Mouse (Mus musculus): ENCODE data around the gene Ank3. TPM values are rescaled to one million over a fixed set of nuclear protein-coding genes. Genes with fewer than 3 reads are reported as not detected.

Gene Ank3
- total RNA-seq, 2 experiments from 2014 or later, result 405 to 539 TPM

DNA sequence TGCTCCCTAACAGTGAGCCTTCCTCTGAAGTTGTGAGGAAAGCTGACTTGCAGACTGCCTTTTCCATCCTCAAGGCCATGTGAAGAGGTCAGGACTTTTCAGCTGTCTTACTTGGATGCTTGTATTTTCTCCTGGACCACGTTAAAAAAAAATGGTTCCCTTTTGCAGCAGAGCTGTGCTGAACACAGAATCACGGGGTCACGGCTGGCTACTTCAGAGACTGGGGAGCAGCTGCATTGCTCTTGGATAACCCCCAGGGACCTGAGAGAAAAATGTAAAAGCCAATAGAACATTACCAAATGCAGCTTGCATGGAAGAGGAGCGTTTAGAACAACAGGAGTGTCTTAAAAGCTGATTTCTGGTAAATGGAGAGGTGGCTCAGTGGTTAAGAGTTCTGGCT is 68.0 kb downstream of the Ank3 start:
- no peak for DNase-seq (ENCODE audit: extremely low spot score in 1 of 2, low spot score in 1 of 2)

DNA sequence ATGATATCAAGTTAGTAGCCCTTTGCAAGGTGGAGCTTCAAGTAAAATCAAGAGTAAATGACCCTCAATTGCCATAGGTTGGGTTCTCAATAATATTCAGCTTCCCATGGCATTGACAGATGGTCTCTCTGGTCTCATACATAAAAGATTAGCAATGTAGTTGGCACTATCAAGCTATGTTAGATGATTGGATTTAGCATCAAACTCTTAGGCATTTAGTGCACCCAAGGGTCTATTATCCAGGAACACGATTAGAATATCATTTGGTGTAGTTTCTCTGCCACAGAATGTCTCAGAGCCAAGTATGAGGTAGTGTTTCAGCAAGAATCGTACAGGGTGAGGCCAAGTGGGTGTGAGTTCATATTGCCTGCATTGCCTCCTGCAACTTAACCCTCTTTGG is 68.6 kb downstream of the Ank3 start:
- no peak for DNase-seq (ENCODE audit: extremely low spot score in 1 of 2, low spot score in 1 of 2)

DNA sequence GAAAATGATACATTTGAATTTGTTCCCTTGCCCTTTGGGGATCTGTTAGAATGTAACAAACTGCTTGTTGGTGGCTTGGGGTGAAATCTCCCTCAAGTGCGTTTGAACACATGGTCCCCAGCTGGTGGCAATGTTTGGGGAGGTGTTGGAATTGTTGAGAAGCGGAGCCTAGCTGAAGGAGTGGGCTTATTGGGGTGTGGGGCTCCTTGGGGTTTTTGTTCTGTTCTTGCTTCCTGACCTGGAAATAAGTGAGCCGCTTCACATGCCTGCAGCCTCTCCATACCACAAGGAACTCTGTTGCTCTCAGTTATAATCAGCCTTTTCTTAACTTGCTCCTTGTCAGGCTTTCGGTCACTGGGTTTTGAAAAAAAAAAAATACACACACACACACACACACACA is 73.3 kb downstream of the Ank3 start:
- no peak for DNase-seq (ENCODE audit: extremely low spot score in 1 of 2, low spot score in 1 of 2)

DNA sequence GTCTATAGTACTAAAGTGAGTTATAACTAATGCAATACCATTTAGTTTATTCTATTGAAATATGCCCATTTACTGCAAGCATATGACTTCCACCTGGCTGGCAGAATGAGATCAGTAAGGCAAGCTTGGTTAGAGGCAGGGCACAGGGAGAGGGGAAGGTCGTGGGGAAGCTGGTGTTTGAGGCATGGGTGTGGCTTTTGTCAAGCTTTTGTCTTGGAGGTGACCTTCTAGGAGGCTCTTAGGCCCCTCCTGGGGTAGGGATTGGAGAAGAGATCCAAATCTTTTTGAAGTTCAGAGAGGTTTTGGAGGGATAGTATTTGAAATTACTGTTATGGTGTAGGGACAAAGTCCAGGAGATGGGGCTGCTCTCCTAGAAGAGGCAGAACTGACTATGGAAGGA is 78.3 kb downstream of the Ank3 start:
- no peak for DNase-seq (ENCODE audit: extremely low spot score in 1 of 2, low spot score in 1 of 2)

DNA sequence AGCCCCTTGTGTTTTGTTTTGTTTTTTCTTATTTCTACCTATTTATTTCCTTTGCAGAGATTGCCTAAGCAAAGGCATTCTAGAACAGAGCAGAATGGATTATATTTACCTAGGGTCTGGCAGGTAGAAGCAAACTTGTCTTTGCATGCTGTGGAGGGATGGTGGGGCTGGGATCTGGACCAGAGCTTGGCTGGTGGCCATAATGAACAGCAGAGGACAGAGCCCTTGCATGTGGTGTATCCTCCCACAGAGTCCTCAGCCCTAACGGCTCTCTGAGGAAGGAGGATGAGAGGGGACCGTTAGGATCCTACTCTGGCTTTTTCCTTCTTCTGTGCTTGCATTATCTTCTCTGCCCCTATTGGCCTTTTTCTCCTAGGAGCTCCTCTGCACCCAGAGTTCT is 79.1 kb downstream of the Ank3 start:
- no peak for DNase-seq (ENCODE audit: extremely low spot score in 1 of 2, low spot score in 1 of 2)

DNA sequence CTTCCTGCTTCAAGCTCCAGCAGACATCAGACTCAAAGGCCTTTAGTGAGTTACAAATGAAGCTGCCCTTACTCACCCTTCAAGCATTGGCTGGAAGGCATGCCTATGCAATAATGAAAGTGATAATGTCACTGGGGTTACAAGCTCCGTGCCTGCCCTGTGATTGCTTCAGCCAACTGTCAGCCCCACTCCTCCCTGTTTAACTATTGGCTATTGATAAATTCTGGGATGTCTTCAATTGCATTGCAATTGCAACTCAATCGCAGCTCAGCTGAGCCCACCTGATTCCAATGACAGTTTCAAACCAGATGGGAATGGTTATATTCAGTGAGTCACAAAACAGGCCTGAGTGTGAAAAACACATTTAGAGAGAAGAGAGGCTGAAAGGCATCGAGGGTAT is 80.3 kb downstream of the Ank3 start:
- no peak for DNase-seq (ENCODE audit: extremely low spot score in 1 of 2, low spot score in 1 of 2)

DNA sequence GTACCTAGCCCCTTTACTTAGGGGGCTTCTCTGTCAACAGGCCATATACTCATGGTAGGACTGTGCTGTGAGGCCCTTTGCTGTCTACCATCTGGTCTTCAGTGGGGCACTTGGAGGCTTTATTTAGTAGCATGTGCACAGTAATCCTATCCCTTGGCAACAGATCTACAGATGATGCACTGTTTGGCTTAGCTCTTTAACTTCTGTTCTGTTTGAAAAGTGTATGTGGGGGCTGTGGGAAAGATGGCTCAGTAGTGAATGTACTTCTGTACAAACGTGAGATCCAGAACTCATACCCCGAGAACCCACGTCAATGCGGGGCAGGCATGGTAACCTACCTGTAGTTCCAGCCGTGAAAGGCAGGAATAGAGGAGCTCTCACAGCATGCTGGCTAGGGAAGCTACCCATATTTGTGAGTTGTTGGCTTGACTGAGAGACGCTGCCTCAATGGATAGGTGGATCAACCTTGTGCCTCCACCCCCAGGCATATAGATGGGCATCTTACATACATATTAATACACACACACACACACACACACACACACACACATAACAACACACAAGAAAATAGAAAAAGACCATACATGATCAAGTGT is 86.7 kb downstream of the Ank3 start:
- no peak for DNase-seq (ENCODE audit: extremely low spot score in 1 of 2, low spot score in 1 of 2)

DNA sequence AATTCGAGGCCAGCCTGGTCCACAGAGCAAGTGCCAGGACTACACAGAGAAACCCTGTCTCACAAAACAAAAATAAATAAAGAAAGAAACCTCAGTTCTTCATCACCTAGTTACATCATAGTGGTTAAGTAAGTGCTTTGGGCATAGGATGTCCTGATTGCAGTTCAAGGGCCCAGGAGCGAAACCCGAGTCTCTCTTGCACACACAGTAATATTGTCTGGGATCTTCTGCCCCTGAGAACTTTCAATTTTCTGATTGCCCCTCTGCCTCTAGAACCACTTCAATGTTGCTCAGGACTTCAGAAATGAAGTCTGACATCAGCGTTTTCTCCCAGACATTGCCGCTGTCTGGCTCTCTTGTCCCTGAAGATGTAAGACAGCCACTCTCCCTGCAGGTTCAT is 91.6 kb downstream of the Ank3 start:
- DNase-seq (ENCODE audit: extremely low spot score in 1 of 2, low spot score in 1 of 2), result no peak

DNA sequence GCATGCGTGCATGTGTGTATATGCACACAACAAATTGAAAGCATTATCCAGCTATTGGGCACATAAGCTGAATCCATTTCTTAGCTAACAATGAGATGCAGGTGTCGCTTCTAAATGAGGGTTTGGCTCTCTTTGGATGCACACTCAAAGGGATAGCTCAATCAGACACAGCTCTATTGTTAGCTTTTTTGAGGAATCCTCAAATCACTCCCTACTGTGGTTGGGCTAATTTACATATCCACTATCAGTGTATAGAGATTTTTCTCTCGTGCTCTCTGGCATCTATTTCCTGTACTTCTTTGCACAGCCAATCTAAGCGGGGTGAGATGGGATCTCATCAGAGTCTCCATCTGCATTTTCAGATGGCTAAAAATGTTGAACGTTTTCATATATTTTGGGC is 93.4 kb downstream of the Ank3 start:
- no peak for DNase-seq (ENCODE audit: extremely low spot score in 1 of 2, low spot score in 1 of 2)

DNA sequence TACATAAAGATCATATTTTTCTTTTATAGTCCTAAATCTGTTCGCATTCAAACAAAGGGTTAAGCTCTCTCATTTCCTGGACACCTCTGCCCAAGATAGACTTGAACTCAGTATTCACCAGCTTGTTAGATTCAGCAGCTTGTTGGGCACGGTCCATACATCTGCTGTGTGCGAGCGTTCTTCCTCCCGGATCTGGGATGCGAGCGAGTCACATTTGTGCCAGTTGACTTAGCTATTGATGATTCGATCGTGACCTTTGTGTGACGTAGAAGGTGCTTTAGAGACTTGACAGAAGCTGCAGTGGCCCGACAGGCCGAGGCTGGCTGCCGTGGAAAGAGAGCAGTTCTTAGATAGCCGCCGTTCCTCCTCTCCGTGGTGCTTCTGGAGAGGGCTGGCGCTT is 98.8 kb downstream of the Ank3 start:
- DNase-seq (ENCODE audit: extremely low spot score in 1 of 2, low spot score in 1 of 2), result peak in 1 of 2 experiments; percentile 6

DNA sequence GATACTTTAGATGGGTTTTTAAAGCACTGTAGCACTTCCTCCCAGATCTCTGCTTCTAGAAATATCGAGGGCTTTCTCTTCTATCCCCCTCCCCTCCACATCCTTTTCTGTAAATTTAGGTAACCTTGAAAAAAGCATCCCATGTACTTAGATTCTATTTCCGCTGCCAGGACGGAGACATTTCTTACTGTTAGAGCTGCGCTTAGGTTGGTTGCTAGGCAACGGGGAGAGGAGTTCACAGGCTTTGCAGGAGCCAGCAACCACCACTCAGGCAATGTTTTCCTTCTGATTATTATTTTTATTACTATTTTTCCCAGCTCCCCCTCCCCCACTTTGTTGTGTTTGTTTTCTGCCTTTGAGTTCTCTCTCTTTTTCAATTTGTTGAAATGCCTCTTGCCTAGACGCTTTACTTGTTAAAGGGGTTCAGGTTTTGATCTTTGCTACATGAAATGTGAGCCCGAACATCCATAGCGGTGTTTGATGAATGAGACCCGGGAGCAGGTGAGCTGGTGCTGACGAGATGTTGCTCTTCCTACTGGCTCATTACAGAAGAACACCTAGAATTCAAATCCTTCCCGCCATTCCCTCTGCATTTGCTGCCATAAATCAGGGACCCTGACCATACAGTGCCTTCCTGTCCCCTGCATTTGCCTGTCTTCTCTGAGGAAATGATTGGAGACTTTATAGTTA is 101.7 kb downstream of the Ank3 start:
- DNase-seq (ENCODE audit: extremely low spot score in 1 of 2, low spot score in 1 of 2), result peak in 1 of 2 experiments; percentile 15

DNA sequence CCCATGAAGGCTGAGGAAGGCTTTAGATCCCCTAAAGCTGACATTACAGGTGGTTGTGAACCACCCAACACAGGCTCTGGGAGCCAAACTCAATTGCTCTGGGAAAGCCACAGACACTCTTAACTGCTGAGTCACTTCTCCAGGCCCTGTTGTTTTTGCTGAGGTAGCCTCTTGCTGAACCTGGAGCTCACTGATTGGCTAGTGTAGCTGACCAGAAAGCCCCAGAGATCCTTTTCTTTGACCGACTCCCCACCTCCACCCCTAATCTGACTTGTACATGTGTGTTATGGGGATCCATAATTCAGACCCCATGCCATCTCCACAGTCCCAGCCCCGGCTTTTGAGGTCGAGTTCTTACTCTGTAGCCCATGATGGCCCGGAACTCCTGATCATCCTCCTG is 105.2 kb downstream of the Ank3 start:
- no peak for DNase-seq (ENCODE audit: extremely low spot score in 1 of 2, low spot score in 1 of 2)

DNA sequence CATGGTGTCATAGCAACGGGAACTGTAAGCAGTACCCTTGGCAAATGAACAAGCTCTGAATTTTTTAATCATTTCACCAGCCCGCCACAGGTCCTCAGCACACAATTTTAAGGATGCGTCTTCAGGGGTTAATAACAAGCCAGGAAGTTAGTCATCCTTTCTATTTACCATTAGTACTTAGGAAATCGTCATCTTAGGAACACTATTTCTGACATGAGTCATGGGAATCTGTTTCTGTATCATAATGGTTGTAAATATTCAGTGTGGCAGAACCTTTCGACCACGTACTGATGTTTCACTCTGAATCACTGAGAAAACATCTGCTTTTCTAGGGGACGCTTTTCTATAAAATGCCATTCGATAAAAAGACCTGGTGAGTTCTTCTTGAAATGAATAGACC is 109.1 kb downstream of the Ank3 start:
- no peak for DNase-seq (ENCODE audit: extremely low spot score in 1 of 2, low spot score in 1 of 2)

DNA sequence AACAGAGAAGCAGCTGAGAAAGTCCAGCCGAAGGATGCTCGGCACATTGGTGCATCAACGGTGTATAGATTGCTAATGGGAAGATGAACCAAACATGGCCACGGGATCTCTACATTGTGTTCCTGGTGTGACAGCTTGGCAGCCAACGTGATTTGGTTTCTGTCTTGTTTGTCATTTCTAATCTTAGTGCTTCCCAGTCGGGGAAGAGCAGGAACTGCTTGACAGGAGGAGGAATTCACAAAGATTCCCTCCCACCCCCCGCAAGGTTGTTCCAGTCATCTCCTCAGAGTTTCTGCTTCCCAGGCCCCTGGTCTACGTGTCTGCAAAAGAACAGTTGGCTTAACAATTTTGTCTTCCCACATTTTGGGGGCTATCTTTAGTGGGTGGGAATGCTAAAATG is 111.8 kb downstream of the Ank3 start:
- DNase-seq (ENCODE audit: extremely low spot score in 1 of 2, low spot score in 1 of 2), result no peak

DNA sequence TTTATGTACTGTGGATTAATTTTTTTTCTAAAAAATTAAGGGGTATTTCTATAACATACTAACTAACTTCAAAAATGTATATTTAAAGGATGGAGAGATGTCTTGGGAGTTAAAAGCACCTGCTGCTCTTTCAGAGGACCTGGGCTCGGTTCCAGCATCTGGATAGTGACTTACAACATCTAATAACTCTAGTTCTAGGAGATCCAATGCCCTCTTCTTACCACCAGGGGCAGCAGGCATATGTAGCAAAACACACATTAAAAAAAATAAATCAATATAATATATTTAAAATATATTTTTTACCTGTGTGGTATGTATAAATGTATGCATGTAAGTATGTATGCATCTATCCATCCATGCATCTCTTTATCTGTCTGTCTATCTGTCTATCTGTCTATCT is 112.7 kb downstream of the Ank3 start:
- no peak for DNase-seq (ENCODE audit: extremely low spot score in 1 of 2, low spot score in 1 of 2)

DNA sequence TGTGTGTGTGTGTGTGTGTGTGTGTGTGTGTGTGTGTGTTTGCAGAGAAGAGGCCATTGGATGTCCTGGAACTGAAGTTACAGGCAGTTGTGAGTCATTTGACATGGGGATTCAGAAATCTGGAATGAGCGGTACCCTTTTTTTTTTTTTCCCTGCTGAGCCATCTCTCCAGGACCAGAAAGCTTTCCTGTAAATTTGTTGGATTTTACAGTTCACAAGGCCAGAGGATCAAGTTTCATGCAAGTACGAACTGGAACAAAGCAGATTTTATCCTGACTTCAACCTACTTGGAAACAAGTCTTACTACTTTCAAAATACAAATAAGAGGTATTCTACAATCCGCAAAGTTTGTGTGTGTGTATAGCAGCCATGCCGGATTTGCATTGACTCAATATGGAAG is 123.4 kb downstream of the Ank3 start:
- DNase-seq (ENCODE audit: extremely low spot score in 1 of 2, low spot score in 1 of 2), result no peak

DNA sequence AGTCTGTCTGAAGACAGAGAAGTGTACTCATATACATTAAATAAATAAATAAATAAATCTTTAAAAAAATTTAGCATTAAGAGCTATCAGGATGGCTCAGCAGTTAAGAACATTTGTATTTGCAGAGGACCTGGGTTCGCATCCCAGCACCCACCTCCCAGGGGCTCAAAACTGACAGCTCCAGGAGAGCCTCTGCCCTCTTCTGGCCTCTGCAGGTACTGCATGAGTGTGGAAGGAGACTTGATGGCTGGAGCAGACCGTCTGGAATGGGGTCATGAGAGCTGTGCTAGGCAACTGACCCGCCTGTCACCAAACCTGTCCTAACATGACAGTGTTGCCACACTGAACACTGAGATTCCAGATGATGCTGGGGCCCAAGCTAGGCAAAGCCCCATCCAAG is 124.6 kb downstream of the Ank3 start:
- DNase-seq (ENCODE audit: extremely low spot score in 1 of 2, low spot score in 1 of 2), result no peak

DNA sequence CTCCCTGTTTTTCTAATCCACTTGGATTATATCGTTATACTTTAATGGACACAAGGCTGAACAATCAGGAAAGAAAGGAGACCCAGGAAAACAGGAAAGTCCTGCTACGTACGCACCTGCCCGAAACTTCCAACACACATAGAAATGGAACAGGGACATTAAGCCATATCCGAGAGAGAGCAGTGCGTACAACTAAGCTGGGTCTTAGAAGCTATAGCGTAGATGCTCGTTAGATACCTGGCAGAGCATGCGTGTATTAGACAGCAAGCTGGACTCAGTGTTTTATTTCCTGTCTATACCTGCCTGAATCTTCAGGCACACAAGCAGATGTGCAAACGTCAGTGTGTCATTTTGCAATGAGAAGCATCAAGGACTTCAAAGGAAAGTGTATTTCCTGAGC is 128.7 kb downstream of the Ank3 start:
- DNase-seq (ENCODE audit: extremely low spot score in 1 of 2, low spot score in 1 of 2), result no peak

DNA sequence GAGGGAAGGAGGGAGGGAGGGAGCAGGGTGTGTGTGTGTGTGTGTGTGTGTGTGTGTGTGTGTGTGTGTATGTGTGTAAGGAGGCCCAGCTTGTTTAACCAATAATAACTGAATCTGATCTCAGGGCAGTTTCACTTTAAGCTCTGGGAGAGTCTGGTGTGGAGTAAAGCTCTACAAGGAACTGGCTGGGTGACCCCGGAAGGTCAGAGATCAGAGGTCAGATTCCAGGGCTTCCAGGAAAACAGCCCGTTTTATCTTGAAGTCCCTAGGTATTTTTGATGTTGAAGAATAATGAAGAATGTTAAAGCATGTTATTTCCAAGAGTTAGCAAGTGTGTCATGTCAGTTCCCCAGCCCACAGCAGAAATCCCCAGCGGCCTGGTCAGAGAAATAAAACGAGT is 130.2 kb downstream of the Ank3 start:
- no peak for DNase-seq (ENCODE audit: extremely low spot score in 1 of 2, low spot score in 1 of 2)

DNA sequence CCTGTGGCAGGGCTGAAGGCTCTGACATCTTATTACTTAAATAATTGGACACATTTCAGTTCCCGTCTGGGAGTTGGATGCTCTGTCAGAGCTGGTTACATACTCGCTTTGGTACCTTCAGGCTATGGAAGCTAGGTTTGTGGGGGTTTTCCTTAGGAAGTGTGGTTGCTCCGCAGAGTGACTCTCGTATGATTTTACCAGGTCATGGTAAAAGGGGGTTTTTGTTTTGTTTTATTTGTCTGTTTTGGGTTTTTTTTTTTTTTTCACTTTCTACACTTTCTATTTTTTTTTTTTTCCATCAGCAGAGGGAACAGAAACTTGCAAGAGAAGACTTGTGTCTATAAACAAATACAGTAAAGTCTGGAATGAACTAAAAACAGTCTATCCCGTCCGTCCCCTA is 131.8 kb downstream of the Ank3 start:
- no peak for DNase-seq (ENCODE audit: extremely low spot score in 1 of 2, low spot score in 1 of 2)

DNA sequence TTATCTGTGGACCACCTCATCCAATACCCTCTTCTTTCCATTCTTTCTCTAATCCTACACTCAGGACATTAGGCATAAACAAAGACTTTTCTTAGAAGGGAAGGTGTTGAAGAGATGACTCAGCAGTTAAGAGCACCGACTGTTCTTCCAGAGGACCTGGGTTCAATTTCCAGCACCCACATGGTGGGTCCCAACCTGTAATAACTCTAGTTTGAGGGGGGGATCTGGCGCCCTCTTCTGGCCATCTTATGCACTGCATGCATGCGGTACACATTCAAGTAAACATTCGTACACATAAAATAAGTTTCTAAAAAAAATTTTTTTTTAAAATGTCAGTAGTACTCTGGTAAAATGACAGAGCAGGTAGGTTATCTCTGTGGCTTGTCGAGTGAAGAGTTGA is 133.0 kb downstream of the Ank3 start:
- DNase-seq (ENCODE audit: extremely low spot score in 1 of 2, low spot score in 1 of 2), result no peak

DNA sequence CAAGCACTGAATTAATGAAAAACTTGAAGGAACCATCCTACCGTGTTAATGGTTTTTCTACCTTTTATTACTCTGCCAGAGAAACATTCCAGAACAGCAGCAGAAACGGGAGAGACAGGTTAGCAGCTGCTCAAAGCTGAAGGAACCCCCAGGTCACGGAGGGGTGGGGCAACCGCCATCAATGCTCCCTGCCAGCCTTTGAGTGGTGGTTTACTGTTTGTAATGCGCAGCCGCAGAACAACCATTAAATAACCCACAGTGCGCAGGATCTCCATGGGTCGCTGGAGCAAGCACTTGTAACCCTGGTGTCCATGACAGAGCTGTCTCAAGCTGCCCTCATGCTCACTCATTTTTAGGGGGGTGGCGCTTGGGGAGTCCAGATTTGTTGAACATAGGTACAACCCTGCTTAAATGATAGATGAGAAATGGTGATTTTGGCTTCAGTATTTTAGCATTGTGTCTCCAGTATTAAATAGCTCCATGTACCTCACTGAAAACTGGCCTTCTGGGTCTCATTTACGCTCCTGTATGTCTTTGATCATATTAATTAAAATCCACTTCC is 133.7 kb downstream of the Ank3 start:
- DNase-seq (ENCODE audit: extremely low spot score in 1 of 2, low spot score in 1 of 2), result no peak
